Mouse (Mus musculus) embryonic facial prominence, embryonic 11.5 days (tissue): Measurements from ENCODE around the gene Ubxn10. TPM values are rescaled to one million over a fixed set of nuclear protein-coding genes. Genes with fewer than 3 reads are reported as not detected.
A peak's percentile ranks its signal among the peaks of the same experiment; 100 is the strongest.

Source experiments
- ATAC-seq: fragments of 200-750 bp; cut with Nextera tagmentation; replicated peaks from 2 replicates; pipeline ENCODE4 v1.8.0; 2017; ENCODE audit warnings: low read depth; ENCODE audit not compliant: insufficient number of reproducible peaks, low FRiP score, low TSS enrichment
- DNase-seq: peaks from one replicate; pipeline ENCODE4 v3.0.0-alpha.2; 2015; ENCODE audit warnings: low spot score
- H3K27ac ChIP-seq: fragments of 300-500 bp; sonication (generic); replicated peaks from 2 replicates; pipeline ENCODE4 v1.5.1; 2014; ENCODE audit warnings: mild to moderate bottlenecking, low read depth, low read length, control low read depth
- H3K27me3 ChIP-seq: fragments of 300-500 bp; sonication (generic); 2 replicates; pipeline ENCODE4 v1.6.1; 2014; ENCODE audit warnings: mild to moderate bottlenecking, low read length, moderate library complexity, mixed read lengths; ENCODE audit not compliant: control insufficient read depth, insufficient read depth
- H3K36me3 ChIP-seq: fragments of 300-500 bp; sonication (generic); replicated peaks from 2 replicates; pipeline ENCODE4 v1.6.1; 2014; ENCODE audit warnings: low read depth, mild to moderate bottlenecking, low read length, moderate library complexity, mixed read lengths; ENCODE audit not compliant: control insufficient read depth, insufficient read depth
- H3K4me1 ChIP-seq: fragments of 300-500 bp; sonication (generic); 2 replicates; pipeline ENCODE4 v1.6.1; 2014; ENCODE audit warnings: low read length, mixed read lengths; ENCODE audit not compliant: control insufficient read depth, insufficient read depth
- H3K4me2 ChIP-seq: fragments of 300-500 bp; sonication (generic); 2 replicates; pipeline ENCODE4 v1.6.1; 2014; ENCODE audit warnings: low read depth, mild to moderate bottlenecking, control low read depth, low read length, moderate library complexity
- H3K4me3 ChIP-seq: fragments of 300-500 bp; sonication (generic); 2 replicates; pipeline ENCODE4 v1.5.1; 2014; ENCODE audit warnings: low read depth, low read length, control low read depth
- H3K9ac ChIP-seq: fragments of 300-500 bp; sonication (generic); replicated peaks from 2 replicates; pipeline ENCODE4 v1.6.1; 2014; ENCODE audit warnings: mild to moderate bottlenecking, control low read depth, low read length
- H3K9me3 ChIP-seq: fragments of 300-500 bp; sonication (generic); replicated peaks from 2 replicates; pipeline ENCODE4 v1.6.1; 2016; ENCODE audit warnings: mild to moderate bottlenecking, low read length, inconsistent platforms, mixed read lengths; ENCODE audit not compliant: control insufficient read depth
- WGBS: fragments of 180-500 bp; shearing (Covaris S2); extraction: QIAGEN DNeasy Blood & Tissue Kit; methylation state at CpG from one replicate; pipeline ENCODE4 v1.1.7; 2014; 5-methylcytosine and 5-hydroxymethylcytosine counted together
- polyA plus RNA-seq: library from polyadenylated mRNA; unstranded; fragments of >200 nt; fragmentation: Nextera tagmentation; extraction: Ambion mirVana; gene quantifications from 2 replicates; pipeline ENCODE4 v1.2.1, GENCODE M21; 2014

Gene Ubxn10
- polyA plus RNA-seq, 1 experiment from 2014 or later: 1.1 TPM

DNA sequence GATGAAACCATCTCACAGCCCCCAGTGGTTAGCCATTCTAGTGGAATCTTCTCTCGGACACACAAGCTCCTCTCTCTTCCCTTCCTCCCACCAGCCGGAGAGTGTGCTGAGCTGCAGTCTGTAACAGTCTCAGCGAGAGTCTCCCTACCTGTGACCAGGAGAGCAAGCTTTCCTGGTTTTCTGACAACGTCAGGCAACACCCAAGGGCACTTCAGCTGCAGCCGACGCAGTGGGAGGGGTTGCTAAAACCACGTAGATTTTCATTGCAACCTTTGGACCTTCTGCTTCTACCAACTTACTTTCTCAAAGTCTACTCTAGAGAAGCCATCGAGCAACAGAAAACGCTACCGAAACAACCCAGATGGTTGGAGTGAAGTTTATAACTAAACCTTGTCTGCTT lies 35.0 kb upstream of the Ubxn10 start:
- Histone ChIP-seq H3K27me3 (no peaks in the 10 kb centered on the region), H3K27ac (no peak overlapping the region), H3K36me3 (no peaks in the 10 kb centered on the region), H3K9me3 (no peaks in the 10 kb centered on the region), H3K4me2 (no peak overlapping the region), H3K4me3 (no peak overlapping the region), H3K9ac (no peak overlapping the region), H3K4me1 (no peaks in the 10 kb centered on the region)
- DNase-seq (no peak), ATAC-seq (no peak)
- 84% methylated on average over 10 of the region's 10 CpGs for whole genome bisulfite sequencing

DNA sequence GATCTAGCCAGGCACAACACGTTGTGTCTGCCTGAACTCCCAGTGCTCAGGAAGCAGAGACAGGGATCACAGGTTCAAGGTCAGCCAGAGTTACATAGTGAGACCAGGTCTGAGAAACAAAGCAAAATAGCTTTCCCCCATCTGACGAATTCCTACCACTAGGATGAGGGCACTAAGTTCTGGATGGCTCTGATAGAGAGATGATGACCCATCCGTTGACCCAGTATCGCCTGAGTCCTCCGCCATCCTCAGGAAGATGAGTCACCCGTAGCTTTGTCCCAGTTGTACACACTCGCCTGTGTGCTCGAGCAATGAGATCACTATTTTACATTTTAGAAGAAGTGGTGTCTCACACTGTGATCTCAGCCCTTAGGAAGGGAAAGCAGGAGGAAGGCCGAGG lies 25.3 kb upstream of the Ubxn10 start:
- Histone ChIP-seq H3K36me3 (no peaks in the 10 kb centered on the region), H3K27ac (no peak overlapping the region), H3K27me3 (no peaks in the 10 kb centered on the region), H3K4me1 (no peaks in the 10 kb centered on the region), H3K9me3 (no peaks in the 10 kb centered on the region), H3K9ac (no peak overlapping the region), H3K4me2 (no peak overlapping the region), H3K4me3 (no peak overlapping the region)
- DNase-seq (no peak), ATAC-seq (no peak)
- 77% methylated on average over 9 of the region's 9 CpGs for WGBS

DNA sequence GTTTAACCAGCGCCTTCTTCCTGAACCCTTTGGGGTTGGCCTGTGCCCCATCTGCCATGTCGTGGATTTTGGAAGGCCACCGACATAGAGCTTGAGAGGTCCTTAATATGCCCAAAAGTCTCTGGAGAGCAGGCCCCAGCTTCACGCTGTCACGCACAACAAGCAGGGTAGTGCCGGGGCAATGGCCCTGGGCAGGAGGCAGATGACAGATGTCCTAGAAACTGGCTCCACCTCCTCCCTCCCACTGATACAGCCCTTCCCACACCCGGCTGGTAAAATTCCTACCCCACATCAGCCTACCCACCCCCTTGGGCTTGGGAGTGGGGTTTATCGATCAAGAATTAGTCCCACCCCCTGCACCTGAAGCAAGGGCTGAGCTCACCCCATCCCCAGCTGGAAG lies 20.4 kb upstream of the Ubxn10 start, which contains the start of gene Pla2g2f:
TSS of gene Pla2g2f (minus strand) at position 211 of the 400 bp plus-strand sequence.
- ATAC-seq (no peak), DNase-seq (no peak)
- 75% methylated on average over 8 of the region's 8 CpGs for WGBS
- Histone ChIP-seq H3K9me3 (no peaks in the 10 kb centered on the region), H3K4me1 (no peaks in the 10 kb centered on the region), H3K27me3 (no peaks in the 10 kb centered on the region), H3K9ac (no peak within 1 kb of the TSS; the same call in 1 of the 2 replicates), H3K27ac (no peak within 1 kb of the TSS), H3K4me3 (no peak within 1 kb of the TSS), H3K4me2 (no peak within 1 kb of the TSS), H3K36me3 (no peaks in the 10 kb centered on the region)

DNA sequence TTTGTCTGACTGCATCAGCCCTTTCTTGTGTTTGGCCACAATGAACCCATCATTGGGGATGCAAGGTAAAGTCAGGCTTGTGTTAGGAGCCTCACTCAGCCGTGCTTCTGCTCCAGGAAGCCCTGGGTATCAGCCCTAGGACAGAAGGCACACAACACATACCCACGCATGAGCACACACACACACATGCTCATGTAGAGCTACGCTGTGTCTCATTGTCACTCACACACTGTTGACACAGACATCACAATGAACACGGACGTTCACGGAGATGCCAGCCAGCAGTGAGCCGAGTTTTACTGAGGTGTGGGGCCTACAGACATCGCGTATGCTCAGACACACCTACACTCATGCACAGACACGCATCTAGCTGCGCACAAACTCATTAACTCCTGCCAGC lies 19.0 kb upstream of the Ubxn10 start:
- Histone ChIP-seq H3K9ac (no peak overlapping the region), H3K27me3 (no peaks in the 10 kb centered on the region), H3K4me1 (no peaks in the 10 kb centered on the region), H3K4me2 (no peak overlapping the region), H3K4me3 (no peak overlapping the region), H3K36me3 (no peaks in the 10 kb centered on the region), H3K27ac (no peak overlapping the region), H3K9me3 (no peaks in the 10 kb centered on the region)
- 0 out of 2 replicates have a peak, but pooled peaks have one; percentile 29 for ATAC-seq
- no peak for DNase-seq
- WGBS: 84% methylated on average over 11 of the region's 11 CpGs

DNA sequence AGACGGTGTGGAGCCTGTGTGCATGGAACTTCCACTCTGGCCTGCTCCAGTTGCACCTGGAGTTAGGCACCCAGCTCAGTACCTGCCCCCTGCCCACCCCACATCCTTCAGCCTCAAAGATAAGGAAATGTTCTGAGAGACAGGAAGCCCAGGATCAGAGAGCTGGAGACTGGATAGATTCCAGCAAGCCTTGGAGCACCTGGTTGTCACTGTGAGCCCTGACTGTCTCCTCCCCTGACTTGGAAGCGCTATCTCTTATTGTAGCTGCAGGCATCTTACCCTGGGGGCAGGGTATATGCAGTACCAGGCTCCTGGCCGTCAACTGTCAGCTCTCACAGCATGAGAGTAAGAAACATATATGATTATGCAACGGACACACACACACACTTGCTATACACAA lies 18.5 kb upstream of the Ubxn10 start:
- no peak for DNase-seq
- Histone ChIP-seq H3K4me2 (no peak overlapping the region), H3K36me3 (no peaks in the 10 kb centered on the region), H3K27me3 (no peaks in the 10 kb centered on the region), H3K4me3 (no peak overlapping the region), H3K9ac (no peak overlapping the region), H3K4me1 (no peaks in the 10 kb centered on the region), H3K9me3 (no peaks in the 10 kb centered on the region), H3K27ac (no peak overlapping the region)
- ATAC-seq: no peak
- 73% methylated on average over 4 of the region's 4 CpGs for WGBS

DNA sequence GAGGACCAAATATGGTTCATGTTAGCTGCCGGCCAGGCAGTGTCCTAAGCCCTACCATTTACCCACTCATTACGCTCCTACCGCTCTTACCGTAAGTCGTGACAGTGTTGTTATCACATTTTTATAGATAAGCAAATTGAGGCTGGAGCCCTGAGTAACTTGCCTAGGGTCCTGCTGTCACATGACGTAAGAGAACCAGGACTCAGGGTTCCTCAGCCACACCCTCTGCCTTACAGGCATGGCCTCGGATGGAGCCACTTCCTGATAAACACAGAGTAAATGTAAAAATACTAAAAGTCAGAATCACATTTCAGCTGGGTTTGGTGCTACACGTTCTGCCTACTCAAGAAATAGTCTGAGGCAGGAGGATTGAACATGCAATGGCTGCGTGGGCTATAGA lies 17.5 kb upstream of the Ubxn10 start:
- Histone ChIP-seq H3K27ac (no peak overlapping the region), H3K36me3 (no peaks in the 10 kb centered on the region), H3K27me3 (no peaks in the 10 kb centered on the region), H3K9me3 (no peaks in the 10 kb centered on the region), H3K9ac (no peak overlapping the region), H3K4me3 (no peak overlapping the region), H3K4me1 (no peaks in the 10 kb centered on the region), H3K4me2 (no peak overlapping the region)
- DNase-seq (no peak), ATAC-seq (no peak)
- WGBS: 85% methylated on average over 9 of the region's 9 CpGs

DNA sequence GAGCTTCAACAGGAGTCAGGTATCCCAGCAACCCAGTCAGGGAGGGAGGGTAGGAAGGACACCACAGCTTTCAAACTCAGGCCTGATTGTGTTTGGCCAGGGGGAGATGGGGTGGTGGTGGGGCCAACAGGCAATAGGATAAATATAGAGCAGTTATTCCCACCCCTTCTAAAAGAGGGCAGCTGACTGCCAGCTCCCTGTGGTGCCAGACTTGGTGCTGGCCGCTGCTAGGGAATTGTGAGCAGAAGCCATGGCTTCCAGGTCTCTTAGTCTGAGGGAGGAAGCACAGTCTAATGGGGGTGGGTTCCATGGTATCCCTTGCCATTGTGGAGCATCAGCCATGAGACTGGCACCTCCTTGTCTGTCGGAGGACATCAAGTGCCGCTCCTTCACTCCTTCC lies 16.6 kb upstream of the Ubxn10 start:
- no peaks in the 10 kb centered on the region for H3K9me3 ChIP-seq
- no peaks in the 10 kb centered on the region for H3K36me3 ChIP-seq
- no peaks in the 10 kb centered on the region for H3K27me3 ChIP-seq
- DNase-seq (no peak), ATAC-seq (no peak)
- 90% methylated on average over 3 of the region's 3 CpGs for WGBS
- H3K4me3 ChIP-seq: no peak overlapping the region
- no peak overlapping the region for H3K4me2 ChIP-seq
- no peaks in the 10 kb centered on the region for H3K4me1 ChIP-seq
- H3K9ac ChIP-seq: no peak overlapping the region
- no peak overlapping the region for H3K27ac ChIP-seq

DNA sequence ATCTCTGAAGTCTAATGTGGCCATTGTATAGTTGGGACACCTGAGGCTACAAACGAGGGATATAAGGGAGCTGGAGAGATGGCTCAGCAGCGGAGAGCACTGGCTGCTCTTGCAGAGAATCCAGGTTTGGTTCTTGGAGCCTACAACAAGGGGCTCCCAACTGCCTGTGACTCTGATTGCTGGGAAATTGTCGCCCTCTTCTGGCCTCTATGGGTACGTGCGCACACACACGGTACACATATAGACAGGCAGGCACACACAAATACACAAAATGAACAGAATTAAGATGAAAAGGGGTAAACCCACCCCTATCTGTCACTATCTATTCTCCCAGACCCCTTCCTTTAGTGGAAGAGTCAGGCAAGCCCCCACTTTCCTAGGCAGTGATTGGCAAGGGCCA lies 15.6 kb upstream of the Ubxn10 start:
- Histone ChIP-seq H3K27ac (no peak overlapping the region), H3K36me3 (no peaks in the 10 kb centered on the region), H3K9ac (no peak overlapping the region), H3K4me3 (no peak overlapping the region), H3K27me3 (no peaks in the 10 kb centered on the region), H3K4me2 (no peak overlapping the region), H3K9me3 (no peaks in the 10 kb centered on the region), H3K4me1 (no peaks in the 10 kb centered on the region)
- 93% methylated on average over 6 of the region's 6 CpGs for WGBS
- DNase-seq (no peak), ATAC-seq (no peak)
